Mouse (Mus musculus): ENCODE data around the gene Polr2l.

Gene Polr2l

DNA sequence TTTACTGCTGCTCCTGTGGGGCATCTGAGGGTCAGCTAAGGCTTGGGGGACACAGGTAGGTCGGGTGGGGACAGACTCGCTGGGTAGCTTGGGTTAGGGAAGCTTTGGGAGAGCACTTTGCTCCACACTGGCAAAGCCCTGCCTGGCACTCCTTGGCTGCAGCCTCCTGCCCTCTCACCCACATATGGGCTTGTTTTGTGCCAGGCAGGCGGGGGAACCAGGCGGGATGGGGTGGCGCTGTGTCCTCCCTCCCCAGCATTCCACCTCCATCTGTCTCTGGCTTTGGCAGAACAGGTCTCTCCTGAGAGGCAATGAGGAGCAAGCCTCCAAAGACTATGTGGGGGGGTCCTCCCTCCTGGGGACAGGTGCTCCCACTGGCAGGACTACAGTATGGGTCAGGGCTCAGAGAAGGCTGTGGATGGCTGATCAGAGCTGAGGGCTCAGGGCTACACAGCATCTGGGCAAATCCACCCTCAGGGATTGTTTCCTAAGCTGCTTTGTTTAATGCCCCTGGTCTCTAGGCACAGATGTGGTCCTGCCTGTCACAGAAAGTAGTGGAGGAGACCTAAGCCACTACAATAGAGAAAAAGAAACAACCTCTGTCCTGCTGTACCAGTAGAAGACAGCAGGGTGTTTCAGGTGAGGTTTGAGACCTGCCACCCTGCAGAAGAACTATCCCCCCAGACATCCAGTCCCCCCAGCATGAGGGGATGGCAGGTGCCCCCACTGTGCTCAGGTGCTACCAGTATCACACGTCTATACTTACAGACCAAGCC, 42.0 kb downstream of the Polr2l start:
- DNase-seq (ENCODE audit: low spot score): no peak

DNA sequence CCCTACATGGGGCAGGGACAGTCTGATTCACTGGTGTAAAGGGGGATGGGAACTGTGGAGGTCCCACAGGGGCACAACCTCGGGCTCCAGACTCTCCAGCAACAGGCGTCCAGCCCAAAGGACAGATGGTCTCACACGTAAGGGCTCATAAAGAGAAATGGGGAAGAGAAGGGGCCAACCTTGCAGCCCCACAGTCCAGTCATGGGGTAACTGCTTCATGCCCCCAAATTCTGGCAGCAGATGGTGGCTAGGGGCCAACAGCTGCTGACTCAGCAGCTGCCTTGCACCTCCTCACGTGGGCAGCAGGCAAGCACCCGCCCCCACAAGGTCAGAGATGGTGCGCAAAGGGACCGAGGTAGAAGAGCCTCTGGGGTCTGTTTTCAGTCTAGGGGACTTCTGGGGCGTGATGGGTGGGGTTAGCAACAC, 42.7 kb downstream of the Polr2l start:
- no peak for DNase-seq (ENCODE audit: low spot score)

DNA sequence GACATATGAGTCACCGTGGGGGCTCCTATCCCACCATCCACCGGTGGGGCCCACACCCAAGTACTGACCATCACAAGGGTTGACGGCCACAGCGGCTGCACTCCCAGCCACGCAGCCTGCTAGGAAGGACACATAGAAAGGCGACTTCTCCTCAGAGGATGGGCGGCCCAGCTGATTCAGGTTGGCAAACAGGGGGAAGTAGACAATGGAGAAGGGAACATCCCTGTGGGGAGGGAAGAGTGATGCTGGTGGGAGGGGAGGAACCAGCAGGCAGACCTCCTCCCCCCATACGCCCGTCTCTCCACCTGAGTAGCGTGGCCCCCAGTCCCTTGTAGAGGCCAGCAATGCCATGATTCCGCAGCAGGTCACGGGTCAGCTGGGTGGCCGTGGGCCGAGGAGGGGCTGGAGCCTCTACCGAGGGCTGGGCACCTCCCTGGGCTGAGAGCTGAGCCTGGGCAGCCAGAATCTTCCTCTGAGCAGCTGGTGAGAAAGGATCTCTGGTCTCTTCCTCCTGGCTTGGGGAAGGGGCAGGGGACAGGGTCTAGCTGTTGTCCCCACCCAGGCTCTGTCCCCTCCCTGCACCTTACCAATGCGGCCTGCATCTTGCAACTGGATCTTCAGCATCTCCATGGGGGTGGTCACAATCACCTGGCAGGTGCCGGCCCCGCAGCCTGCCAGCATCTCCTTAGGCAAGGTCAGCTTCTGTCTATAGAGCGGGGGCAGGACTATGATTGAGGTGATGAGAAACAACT, 43.3 kb downstream of the Polr2l start:
- no peak for DNase-seq (ENCODE audit: low spot score)

DNA sequence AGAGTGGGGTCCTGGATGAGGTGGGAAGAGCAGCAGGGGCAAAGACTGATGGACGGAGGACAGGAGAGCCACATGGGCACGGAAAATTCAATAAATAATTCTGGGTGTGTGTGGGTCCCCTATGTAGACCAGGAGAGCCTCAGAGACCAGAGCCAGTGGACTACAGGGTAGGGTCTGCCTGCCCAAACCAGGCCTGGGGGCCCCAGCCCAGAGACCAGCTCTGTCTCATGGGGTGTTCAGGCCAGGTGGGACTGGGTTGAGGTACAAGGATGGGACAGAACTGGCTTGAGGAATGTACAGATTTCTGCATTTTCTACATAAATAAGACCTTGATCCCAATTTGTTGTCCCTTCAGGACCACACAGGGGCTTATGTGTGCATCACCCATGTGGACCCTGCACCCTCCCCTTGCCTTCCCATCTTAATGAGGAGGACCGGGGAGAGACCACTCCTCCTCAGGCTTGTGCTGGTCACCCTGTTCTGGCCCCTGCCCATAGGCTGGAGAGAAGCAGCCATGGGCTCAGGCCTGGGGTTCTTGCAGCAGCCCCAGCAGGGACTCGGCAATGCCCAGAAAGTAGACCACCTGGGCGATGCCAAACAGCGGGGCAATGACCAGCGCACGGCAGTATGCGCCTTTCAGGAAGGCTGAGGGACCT, 44.2 kb downstream of the Polr2l start:
- no peak for DNase-seq (ENCODE audit: low spot score)

DNA sequence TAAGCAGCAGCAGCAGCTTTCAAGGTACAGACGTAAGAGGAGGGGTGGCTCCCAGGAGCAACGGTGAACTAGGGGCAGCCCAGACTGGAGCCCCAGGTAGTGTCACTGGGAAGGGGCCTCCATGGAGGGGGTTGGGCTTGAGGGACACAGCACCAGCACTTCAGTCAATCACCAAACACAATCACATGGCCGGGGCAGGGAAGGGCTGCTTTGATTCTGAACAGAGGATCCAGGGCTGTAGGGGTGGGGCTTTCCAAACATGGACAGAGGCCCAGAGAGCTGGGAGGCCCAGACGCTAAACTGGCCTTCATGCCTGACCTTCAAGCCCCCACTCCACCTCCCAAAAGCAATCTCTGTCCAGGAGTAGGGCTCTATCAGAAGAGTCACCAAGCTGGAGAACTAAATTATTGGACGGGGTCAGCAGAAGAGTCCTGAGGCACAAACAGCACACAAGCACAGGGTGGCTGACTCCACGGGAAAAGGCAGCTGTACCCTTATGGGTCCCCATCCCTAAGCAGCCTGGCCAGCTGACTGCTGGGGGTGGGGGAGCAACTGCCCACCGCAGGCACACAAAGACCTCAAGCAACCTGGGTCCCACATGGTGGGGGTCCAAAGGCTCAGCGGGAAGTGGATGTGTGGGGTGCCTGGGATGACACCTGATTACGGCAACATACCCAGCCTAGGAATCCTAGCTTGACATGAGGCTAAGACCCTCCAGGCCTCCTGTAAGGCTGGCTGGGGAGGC, 44.9 kb downstream of the Polr2l start:
- no peak for DNase-seq (ENCODE audit: low spot score)

DNA sequence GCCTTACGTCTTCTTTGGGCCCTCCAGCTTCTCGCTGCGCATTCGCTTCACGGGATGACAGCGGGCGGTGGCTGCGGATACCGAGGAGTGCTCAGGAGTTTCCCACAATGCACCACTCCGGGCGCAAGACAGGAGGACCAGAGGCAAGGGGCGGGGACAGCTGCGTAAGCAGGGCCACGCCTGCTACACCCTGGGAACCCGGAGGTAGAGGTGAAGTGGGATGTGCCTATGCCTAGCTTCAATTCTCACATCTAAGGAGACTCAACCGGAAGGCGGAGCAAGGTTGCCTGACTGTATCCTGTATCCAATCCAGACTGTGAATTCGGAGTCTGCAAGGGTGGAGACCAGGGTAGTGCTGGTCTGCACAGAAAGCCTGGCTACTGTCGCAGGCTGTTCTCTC, 45.6 kb downstream of the Polr2l start, which contains the start of gene Cend1:
TSS of gene Cend1 (minus strand) at position 182 of the 400 bp plus-strand sequence.
- DNase-seq (ENCODE audit: low spot score): no peak

DNA sequence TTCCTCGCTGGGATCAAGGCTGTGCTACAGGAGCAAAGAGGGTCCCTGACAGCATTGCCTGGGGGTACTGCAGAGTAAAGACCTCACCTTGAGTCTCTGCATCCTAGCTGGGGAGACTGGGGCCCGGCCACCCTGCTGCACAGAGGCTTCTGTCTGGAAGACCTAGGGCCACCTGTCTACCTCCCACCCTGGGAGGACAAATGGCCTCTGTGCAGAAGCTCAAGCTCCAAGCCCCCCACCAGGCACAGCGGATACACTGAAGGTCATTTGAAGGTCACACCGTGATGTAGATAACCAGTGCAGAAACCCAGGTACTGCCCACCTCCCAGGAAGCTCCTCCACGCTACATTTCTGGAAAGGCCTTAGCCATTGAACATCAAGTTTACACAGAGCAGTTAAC, 46.2 kb downstream of the Polr2l start:
- no peak for DNase-seq (ENCODE audit: low spot score)

DNA sequence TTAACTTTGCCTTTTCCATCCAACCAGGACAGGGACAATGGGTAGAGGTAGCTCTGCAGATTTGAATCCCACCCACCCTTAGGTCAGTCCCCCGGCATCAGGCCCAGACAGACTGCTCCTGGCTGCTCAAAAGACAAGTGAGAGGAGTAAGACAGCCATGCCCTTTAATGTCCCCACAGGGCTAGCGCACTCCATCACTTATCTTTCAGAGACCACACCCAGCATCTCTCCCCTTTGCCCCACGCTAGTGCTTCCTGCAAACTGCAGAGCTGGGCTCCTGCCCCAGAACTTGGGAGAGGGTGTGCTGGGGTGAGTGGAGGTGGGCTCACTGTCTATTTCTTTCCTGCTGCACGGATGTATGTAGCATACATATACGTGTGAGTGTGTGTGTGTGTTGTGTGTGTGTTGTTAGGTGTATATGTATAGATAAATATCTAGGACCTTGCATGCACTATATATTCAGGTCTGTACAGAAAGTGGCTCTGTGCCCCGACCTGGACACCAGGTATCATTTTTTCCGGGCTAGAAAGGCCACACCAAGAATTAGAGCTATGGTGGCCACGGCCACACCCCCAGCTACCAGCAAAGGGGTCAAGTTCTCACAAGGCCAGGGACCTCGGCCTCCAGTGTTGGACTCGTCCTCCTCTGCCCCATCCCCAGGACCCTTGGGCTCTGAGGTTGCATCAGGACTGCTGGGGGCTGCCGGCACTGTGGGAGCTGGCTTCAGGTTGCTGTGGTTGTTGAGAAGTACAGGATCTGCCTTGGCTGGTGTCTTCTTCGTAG, 47.8 kb downstream of the Polr2l start:
- no peak for DNase-seq (ENCODE audit: low spot score)

DNA sequence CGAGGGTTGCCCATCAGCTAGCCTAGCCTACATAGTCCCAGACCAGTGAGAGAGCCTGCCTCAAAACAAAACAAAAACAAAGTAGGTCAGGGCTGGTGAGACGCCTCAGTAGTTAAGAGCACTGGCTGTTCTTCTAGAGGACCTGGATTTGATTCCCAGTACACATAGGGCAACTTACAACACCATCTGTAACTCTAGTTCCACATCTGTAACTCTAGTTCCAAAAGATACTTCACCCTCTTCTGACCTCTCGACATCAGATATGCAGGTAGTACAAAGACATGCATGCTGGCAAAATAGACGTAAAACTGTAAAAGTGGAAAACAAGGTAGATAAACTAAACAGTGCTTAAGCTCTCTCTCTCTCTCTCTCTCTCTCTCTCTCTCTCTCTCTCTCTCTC, 51.1 kb downstream of the Polr2l start:
- DNase-seq (ENCODE audit: low spot score): no peak
